Comparison of ENCODE assay signal across 18 mouse cellular contexts in genomic region chr4:32060686-32061085, GRCm38 (mm10).
"Had no signal": no experiment of that assay in that cellular context is flagged by ENCODE, and none has a peak within 500 bp of the region (broad histone marks: within the 10 kb centered on the region; RNA-seq: fewer than 3 reads in every experiment).

No protein-coding gene starts in this region.

- H3K27me3 ChIP-seq: midbrain, embryonic 13.5 days; midbrain, embryonic 15.5 days; neural tube, embryonic 13.5 days; neural tube, embryonic 15.5 days had no signal

- H3K27ac ChIP-seq: midbrain, embryonic 13.5 days; midbrain, embryonic 15.5 days; neural tube, embryonic 13.5 days; neural tube, embryonic 15.5 days had no signal

- DNase-seq: lung, adult 18-20 months; lung, embryonic 14.5 days; lung, postnatal 10 days; lung, postnatal 4 days; retina, postnatal 1 day; right cerebral cortex, adult 18-20 months; right cerebral cortex, postnatal 25 days; right cerebral cortex, postnatal 4 days; spleen, adult 18-20 months; thymus, adult 18-20 months; thymus, postnatal 25 days; thymus, postnatal 4 days had no signal

- ATAC-seq: midbrain, embryonic 13.5 days; midbrain, embryonic 15.5 days had no signal

- H3K36me3 ChIP-seq: midbrain, embryonic 10.5 days; midbrain, embryonic 13.5 days; midbrain, embryonic 15.5 days; neural tube, embryonic 13.5 days; neural tube, embryonic 15.5 days had no signal

- H3K4me2 ChIP-seq: lung, embryonic 14.5 days; midbrain, embryonic 13.5 days; midbrain, embryonic 15.5 days; neural tube, embryonic 13.5 days; neural tube, embryonic 15.5 days had no signal

- H3K9ac ChIP-seq: lung, embryonic 14.5 days; midbrain, embryonic 13.5 days; midbrain, embryonic 15.5 days; neural tube, embryonic 13.5 days; neural tube, embryonic 15.5 days had no signal

- H3K4me3 ChIP-seq: midbrain, embryonic 10.5 days; midbrain, embryonic 13.5 days; midbrain, embryonic 15.5 days; myocyte; neural tube, embryonic 13.5 days; neural tube, embryonic 15.5 days had no signal

- H3K9me3 ChIP-seq: midbrain, embryonic 10.5 days; midbrain, embryonic 13.5 days; midbrain, embryonic 15.5 days; neural tube, embryonic 13.5 days; neural tube, embryonic 15.5 days had no signal
